Mouse (Mus musculus): ENCODE results near the gene App. TPM values are rescaled to one million over a fixed set of nuclear protein-coding genes. Genes with fewer than 3 reads are reported as not detected.

App gene
- 287 and 288 TPM in 2 replicates for polyA plus RNA-seq (2015; fragmentation: Nextera tagmentation; extraction: Ambion mirVana)

- Histone ChIP-seq H3K4me1 (replicated peaks; ENCODE audit: control insufficient read depth, insufficient read depth, low read length) (peaks cover 26% of the 10 kb centered on the region), H3K4me3 (replicated peaks; ENCODE audit: low read length) (peak within 1 kb of the TSS; percentile 99), H3K27me3 (replicated peaks; ENCODE audit: control insufficient read depth, insufficient read depth, low read length) (no peaks in the 10 kb centered on the region), H3K36me3 (ENCODE audit: control insufficient read depth, insufficient read depth) (no peaks in the 10 kb centered on the region), H3K27ac (ENCODE audit: low read length) (peak within 1 kb of the TSS; percentile 95), H3K9ac (replicated peaks; ENCODE audit: low read depth, low read length) (peak within 1 kb of the TSS; percentile 96), H3K4me2 (ENCODE audit: low read length) (peak within 1 kb of the TSS; percentile 78), H3K9me3 (ENCODE audit: control insufficient read depth, low read length) (no peaks in the 10 kb centered on the region)
- ATAC-seq, result peak; percentile 89
- WGBS, result under 1% methylated on average over 78 of the region's 78 CpGs
Observed at GRCm38 (mm10) chr16:85173373-85174081, at the start of gene App. App (minus strand) TSS chr16:85173766.

GRCm38 (mm10) chr16:85215846-85216245 lies 42.3 kb upstream of the App start:
- Histone ChIP-seq H3K9me3 (ENCODE audit: control insufficient read depth, low read length) (no peaks in the 10 kb centered on the region), H3K27me3 (replicated peaks; ENCODE audit: control insufficient read depth, insufficient read depth, low read length) (no peaks in the 10 kb centered on the region), H3K4me2 (ENCODE audit: low read length) (no peak overlapping the region), H3K36me3 (ENCODE audit: control insufficient read depth, insufficient read depth) (no peaks in the 10 kb centered on the region), H3K4me1 (replicated peaks; ENCODE audit: control insufficient read depth, insufficient read depth, low read length) (no peaks in the 10 kb centered on the region), H3K4me3 (replicated peaks; ENCODE audit: low read length) (no peak overlapping the region), H3K9ac (replicated peaks; ENCODE audit: low read depth, low read length) (no peak overlapping the region), H3K27ac (ENCODE audit: low read length) (no peak overlapping the region)
- 73% methylated on average over 9 of the region's 9 CpGs for WGBS
- no peak for ATAC-seq

- H3K4me1 ChIP-seq (replicated peaks; ENCODE audit: control insufficient read depth, insufficient read depth, low read length), result no peaks in the 10 kb centered on the region
- H3K9me3 ChIP-seq (ENCODE audit: control insufficient read depth, low read length), result no peaks in the 10 kb centered on the region
- H3K4me2 ChIP-seq (ENCODE audit: low read length), result no peak overlapping the region
- no peak overlapping the region for H3K9ac ChIP-seq (replicated peaks; ENCODE audit: low read depth, low read length)
- no peaks in the 10 kb centered on the region for H3K27me3 ChIP-seq (replicated peaks; ENCODE audit: control insufficient read depth, insufficient read depth, low read length)
- no peak overlapping the region for H3K4me3 ChIP-seq (replicated peaks; ENCODE audit: low read length)
- WGBS, result 85% methylated on average over 9 of the region's 9 CpGs
- no peaks in the 10 kb centered on the region for H3K36me3 ChIP-seq (ENCODE audit: control insufficient read depth, insufficient read depth)
- no peak for ATAC-seq
- H3K27ac ChIP-seq (ENCODE audit: low read length), result no peak overlapping the region
Observed at GRCm38 (mm10) chr16:85215173-85215572, 41.6 kb upstream of the App start.

- no peaks in the 10 kb centered on the region for H3K9me3 ChIP-seq (ENCODE audit: control insufficient read depth, low read length)
- H3K4me2 ChIP-seq (ENCODE audit: low read length), result no peak overlapping the region
- H3K36me3 ChIP-seq (ENCODE audit: control insufficient read depth, insufficient read depth), result no peaks in the 10 kb centered on the region
- H3K27me3 ChIP-seq (replicated peaks; ENCODE audit: control insufficient read depth, insufficient read depth, low read length), result no peaks in the 10 kb centered on the region
- 81% methylated on average over 6 of the region's 6 CpGs for WGBS
- no peaks in the 10 kb centered on the region for H3K4me1 ChIP-seq (replicated peaks; ENCODE audit: control insufficient read depth, insufficient read depth, low read length)
- H3K4me3 ChIP-seq (replicated peaks; ENCODE audit: low read length), result no peak overlapping the region
- no peak overlapping the region for H3K27ac ChIP-seq (ENCODE audit: low read length)
- no peak for ATAC-seq
- H3K9ac ChIP-seq (replicated peaks; ENCODE audit: low read depth, low read length), result no peak overlapping the region
Observed at GRCm38 (mm10) chr16:85195622-85196021, 22.1 kb upstream of the App start.

- WGBS, result 87% methylated on average over 6 of the region's 6 CpGs
- H3K9me3 ChIP-seq (ENCODE audit: control insufficient read depth, low read length), result no peaks in the 10 kb centered on the region
- H3K27ac ChIP-seq (ENCODE audit: low read length), result no peak overlapping the region
- no peaks in the 10 kb centered on the region for H3K27me3 ChIP-seq (replicated peaks; ENCODE audit: control insufficient read depth, insufficient read depth, low read length)
- no peaks in the 10 kb centered on the region for H3K4me1 ChIP-seq (replicated peaks; ENCODE audit: control insufficient read depth, insufficient read depth, low read length)
- H3K36me3 ChIP-seq (ENCODE audit: control insufficient read depth, insufficient read depth), result no peaks in the 10 kb centered on the region
- H3K4me2 ChIP-seq (ENCODE audit: low read length), result no peak overlapping the region
- H3K4me3 ChIP-seq (replicated peaks; ENCODE audit: low read length), result no peak overlapping the region
- no peak for ATAC-seq
- no peak overlapping the region for H3K9ac ChIP-seq (replicated peaks; ENCODE audit: low read depth, low read length)
Observed at GRCm38 (mm10) chr16:85195167-85195566, 21.6 kb upstream of the App start.

GRCm38 (mm10) chr16:85181502-85181901 lies 7.9 kb upstream of the App start:
- no peak overlapping the region for H3K27ac ChIP-seq (ENCODE audit: low read length)
- 75% methylated on average over 3 of the region's 3 CpGs for WGBS
- no peaks in the 10 kb centered on the region for H3K36me3 ChIP-seq (ENCODE audit: control insufficient read depth, insufficient read depth)
- no peak overlapping the region for H3K4me2 ChIP-seq (ENCODE audit: low read length)
- no peak overlapping the region for H3K4me3 ChIP-seq (replicated peaks; ENCODE audit: low read length)
- H3K9ac ChIP-seq (replicated peaks; ENCODE audit: low read depth, low read length), result no peak overlapping the region
- no peaks in the 10 kb centered on the region for H3K9me3 ChIP-seq (ENCODE audit: control insufficient read depth, low read length)
- no peak for ATAC-seq
- H3K4me1 ChIP-seq (replicated peaks; ENCODE audit: control insufficient read depth, insufficient read depth, low read length), result no peaks in the 10 kb centered on the region
- H3K27me3 ChIP-seq (replicated peaks; ENCODE audit: control insufficient read depth, insufficient read depth, low read length), result no peaks in the 10 kb centered on the region

- Histone ChIP-seq H3K9ac (replicated peaks; ENCODE audit: low read depth, low read length) (no peak overlapping the region), H3K27ac (ENCODE audit: low read length) (no peak overlapping the region), H3K36me3 (ENCODE audit: control insufficient read depth, insufficient read depth) (no peaks in the 10 kb centered on the region), H3K9me3 (ENCODE audit: control insufficient read depth, low read length) (no peaks in the 10 kb centered on the region), H3K4me3 (replicated peaks; ENCODE audit: low read length) (no peak overlapping the region), H3K27me3 (replicated peaks; ENCODE audit: control insufficient read depth, insufficient read depth, low read length) (no peaks in the 10 kb centered on the region), H3K4me1 (replicated peaks; ENCODE audit: control insufficient read depth, insufficient read depth, low read length) (no peaks in the 10 kb centered on the region), H3K4me2 (ENCODE audit: low read length) (no peak overlapping the region)
- no peak for ATAC-seq
- 85% methylated on average over 3 of the region's 3 CpGs for WGBS
Observed at GRCm38 (mm10) chr16:85180710-85181109, 7.1 kb upstream of the App start.

GRCm38 (mm10) chr16:85176666-85177065 lies 3.1 kb upstream of the App start:
- H3K27ac ChIP-seq (ENCODE audit: low read length), result no peak overlapping the region
- peaks cover 4% of the 10 kb centered on the region; the same call in 1 of the 2 replicates for H3K4me1 ChIP-seq (replicated peaks; ENCODE audit: control insufficient read depth, insufficient read depth, low read length)
- no peak for ATAC-seq
- WGBS, result 36% methylated on average over 3 of the region's 3 CpGs
- H3K4me3 ChIP-seq (replicated peaks; ENCODE audit: low read length), result no peak overlapping the region
- H3K36me3 ChIP-seq (ENCODE audit: control insufficient read depth, insufficient read depth), result no peaks in the 10 kb centered on the region
- H3K4me2 ChIP-seq (ENCODE audit: low read length), result no peak overlapping the region
- H3K9me3 ChIP-seq (ENCODE audit: control insufficient read depth, low read length), result no peaks in the 10 kb centered on the region
- no peaks in the 10 kb centered on the region for H3K27me3 ChIP-seq (replicated peaks; ENCODE audit: control insufficient read depth, insufficient read depth, low read length)
- no peak overlapping the region for H3K9ac ChIP-seq (replicated peaks; ENCODE audit: low read depth, low read length)

GRCm38 (mm10) chr16:85172571-85173372 lies 794 bp downstream of the App start:
- peak overlapping the region; percentile 95 for H3K27ac ChIP-seq (ENCODE audit: low read length)
- peak; percentile 68 for ATAC-seq
- H3K4me2 ChIP-seq (ENCODE audit: low read length), result peak overlapping the region; percentile 78
- H3K4me3 ChIP-seq (replicated peaks; ENCODE audit: low read length), result peak overlapping the region; percentile 99
- peak overlapping the region; percentile 96 for H3K9ac ChIP-seq (replicated peaks; ENCODE audit: low read depth, low read length)
- under 1% methylated on average over 67 of the region's 68 CpGs for WGBS
- H3K4me1 ChIP-seq (replicated peaks; ENCODE audit: control insufficient read depth, insufficient read depth, low read length), result peaks cover 28% of the 10 kb centered on the region
- H3K36me3 ChIP-seq (ENCODE audit: control insufficient read depth, insufficient read depth), result no peaks in the 10 kb centered on the region
- H3K9me3 ChIP-seq (ENCODE audit: control insufficient read depth, low read length), result no peaks in the 10 kb centered on the region
- no peaks in the 10 kb centered on the region for H3K27me3 ChIP-seq (replicated peaks; ENCODE audit: control insufficient read depth, insufficient read depth, low read length)

Data from forebrain, embryonic 16.5 days (tissue).